7 mouse cellular contexts compared by ENCODE assay signal in the genomic region with DNA sequence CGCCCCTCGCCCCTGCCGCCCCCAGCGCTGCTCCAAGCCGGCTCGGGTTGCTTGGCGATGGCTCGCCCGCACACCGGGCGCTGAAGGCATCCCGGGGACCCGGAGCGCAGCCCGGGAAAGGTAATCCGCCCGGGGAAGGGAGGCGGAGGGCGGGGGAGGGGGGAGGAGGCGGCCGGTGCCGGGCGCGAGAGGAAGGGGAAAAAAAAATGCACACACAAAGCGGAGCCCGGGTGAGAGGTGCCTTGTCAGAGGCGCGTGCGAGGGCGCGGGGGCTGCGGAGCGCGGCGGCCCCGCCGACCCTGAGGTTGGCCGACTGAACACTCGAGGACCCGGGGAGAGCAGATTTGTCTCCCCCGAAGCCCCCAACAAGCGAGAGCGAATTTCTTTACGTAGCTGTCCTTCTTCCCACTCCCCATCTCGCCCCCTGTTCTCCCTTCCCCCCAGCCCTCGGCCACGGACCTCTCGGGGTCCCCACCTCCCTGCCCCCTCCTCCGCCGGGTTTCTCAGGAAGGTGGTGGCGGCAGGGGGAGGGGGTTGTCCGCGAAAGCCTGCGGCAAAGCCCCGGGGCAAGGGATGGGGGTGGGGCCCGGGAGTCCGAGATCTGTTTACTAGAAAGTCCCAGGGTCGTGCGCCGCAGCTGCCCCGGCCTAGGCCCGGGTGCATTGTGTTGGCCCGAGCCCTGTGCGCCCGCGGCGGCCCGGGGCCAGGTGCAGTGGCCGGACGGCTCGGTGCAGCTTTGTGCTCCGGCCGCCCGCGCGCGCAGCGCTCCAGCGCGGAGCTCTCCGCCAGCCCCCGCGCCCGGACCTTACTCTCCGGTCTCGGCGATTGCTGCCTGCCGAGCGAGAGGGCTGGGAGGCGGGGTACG. TPM values are rescaled to one million over a fixed set of nuclear protein-coding genes. Genes with fewer than 3 reads are reported as not detected.
DNase-seq lines count a peak whose midpoint lies in the region; ATAC-seq and TF ChIP-seq lines count a peak whose summit lies in the region.

No protein-coding gene starts in this region.

- intact Hi-C loops in left cerebral cortex, postnatal 25 days (cut with DNase I), result loop anchor here (2.0 to 5.0 kb wide), 5 partner anchors 25 to 263 kb away; no protein-coding TSS in a partner anchor

- H3K4me3 ChIP-seq in hindbrain, embryonic 12.5 days, result peak overlapping the region; percentile 83
- H3K4me3 ChIP-seq in midbrain, embryonic 10.5 days, result peak overlapping the region; percentile 87
- peak overlapping the region; percentile 77 for H3K4me3 ChIP-seq in small intestine, adult 2 months (ENCODE audit: low read depth, low read length)

- H3K4me1 ChIP-seq in hindbrain, embryonic 12.5 days, result peaks cover 22% of the 10 kb centered on the region
- peaks cover 50% of the 10 kb centered on the region for H3K4me1 ChIP-seq in midbrain, embryonic 10.5 days
- H3K4me1 ChIP-seq in small intestine, adult 2 months (ENCODE audit: control insufficient read depth, insufficient read depth, insufficient read length, low read length), result no peaks in the 10 kb centered on the region

- H3K4me2 ChIP-seq in hindbrain, embryonic 12.5 days (replicated peaks), result peak overlapping the region; percentile 95

- WGBS in hindbrain, embryonic 12.5 days, result under 1% methylated on average over 86 of the region's 91 CpGs
- WGBS in midbrain, embryonic 10.5 days, result under 1% methylated on average over 91 of the region's 91 CpGs
- WGBS in small intestine, adult 2 months, result 1% methylated on average over 87 of the region's 91 CpGs

- H3K36me3 ChIP-seq in hindbrain, embryonic 12.5 days, result no peaks in the 10 kb centered on the region
- H3K36me3 ChIP-seq in midbrain, embryonic 10.5 days, result no peaks in the 10 kb centered on the region
- no peaks in the 10 kb centered on the region for H3K36me3 ChIP-seq in small intestine, adult 2 months (ENCODE audit: control insufficient read depth, insufficient read depth, low read length)

- TF ChIP-seq CTCF in small intestine, adult 2 months (IDR thresholded peaks at IDR 0.05; ENCODE audit: extremely low read depth, insufficient read length, insufficient replicate concordance, low read depth, low read length), result no peak

- H3K27ac ChIP-seq in hindbrain, embryonic 12.5 days, result peak overlapping the region; percentile 98
- H3K27ac ChIP-seq in midbrain, embryonic 10.5 days (replicated peaks), result peak overlapping the region; percentile 99
- H3K27ac ChIP-seq in small intestine, adult 2 months (ENCODE audit: insufficient read depth, low read depth, low read length), result no peak overlapping the region

- H3K9me3 ChIP-seq in hindbrain, embryonic 12.5 days (replicated peaks), result no peaks in the 10 kb centered on the region
- H3K9me3 ChIP-seq in midbrain, embryonic 10.5 days (replicated peaks), result no peaks in the 10 kb centered on the region

- H3K27me3 ChIP-seq in hindbrain, embryonic 12.5 days, result peaks cover 5% of the 10 kb centered on the region; the same call in 1 of the 2 replicates
- H3K27me3 ChIP-seq in midbrain, embryonic 10.5 days (ENCODE audit: low read depth, poor library complexity, severe bottlenecking), result peaks cover 39% of the 10 kb centered on the region
- peaks cover 25% of the 10 kb centered on the region for H3K27me3 ChIP-seq in small intestine, adult 2 months (ENCODE audit: control insufficient read depth, insufficient read depth, low read length)

- DNase-seq in adrenal gland, postnatal 10 days, result peak; percentile 70
- DNase-seq in cerebellum, postnatal 10 days, result peak; percentile 82 to 86
- peak; percentile 36 to 39 for DNase-seq in frontal cortex, postnatal 25 days (ENCODE audit: low spot score in 2 of 2)
- peak; percentile 51 to 65 for DNase-seq in left cerebral cortex, postnatal 25 days (ENCODE audit: low spot score in 2 of 2)
- peak; percentile 87 for DNase-seq in midbrain, embryonic 10.5 days (ENCODE audit: low spot score)

- peak; percentile 73 for ATAC-seq in hindbrain, embryonic 12.5 days (ENCODE audit: low FRiP score)

- TF ChIP-seq POLR2A in small intestine, adult 2 months (IDR thresholded peaks at IDR 0.05; ENCODE audit: low read depth, low read length), result no peak

- H3K9ac ChIP-seq in hindbrain, embryonic 12.5 days, result peak overlapping the region; percentile 94

RNA-seq across cellular contexts. Expression of a gene that starts 0.9 kb away (rescaled TPM):
- total RNA-seq in adrenal gland, postnatal 10 days (2021), result 10 to 100 TPM; 20.3 to 27.4 TPM
- 84.2 and 98.3 TPM in 2 replicates for polyA plus RNA-seq in hindbrain, embryonic 12.5 days (2016; fragmentation: Nextera tagmentation; extraction: Ambion mirVana)
- total RNA-seq in left cerebral cortex, postnatal 25 days (2021), result 10 to 100 TPM; 30.6 to 34.6 TPM
- 29.8 and 41.3 TPM in 2 replicates for polyA plus RNA-seq in midbrain, embryonic 10.5 days (2016; fragmentation: Nextera tagmentation; extraction: Ambion mirVana)
- 0.34 and 0.39 TPM in 2 replicates for polyA plus RNA-seq in small intestine, adult 2 months (2012; rRNA removed)

Comparison
In these comparisons a context has a peak if more than half of its experiments do, and no peak if none do; other contexts are left out.
1. RNA of a gene that starts 0.9 kb away (polyA plus RNA-seq): 84.2 to 98.3 TPM in hindbrain, embryonic 12.5 days and 29.8 to 41.3 TPM in midbrain, embryonic 10.5 days; 0.34 to 0.39 TPM in small intestine, adult 2 months; every median in the first group is over 10 times any median in the second.
2. Peak in every context shown above with its lines, with median percentiles within 50 percentile points of each other: DNase-seq and H3K4me3 ChIP-seq.